Mouse (Mus musculus) cerebellum, adult 11-12 months (tissue): ENCODE data around the gene Tpd52l2.
A peak's percentile ranks its signal among the peaks of the same experiment; 100 is the strongest.

Experiments used
- DNase-seq: peaks from one replicate; pipeline ENCODE4 v3.0.0; 2022

Gene Tpd52l2

GRCm38 (mm10) chr2:181541761-181542380 is 44.9 kb downstream of the Tpd52l2 start:
- peak; percentile 34 for DNase-seq

GRCm38 (mm10) chr2:181546142-181546541 is 49.2 kb downstream of the Tpd52l2 start:
- DNase-seq, result no peak

GRCm38 (mm10) chr2:181548227-181548626 is 51.3 kb downstream of the Tpd52l2 start:
- DNase-seq, result no peak

- no peak for DNase-seq
These were observed 51.7 kb downstream of the Tpd52l2 start for GRCm38 (mm10) chr2:181548682-181549081.

- DNase-seq, result no peak
These were observed 53.3 kb downstream of the Tpd52l2 start for GRCm38 (mm10) chr2:181550233-181550632.

GRCm38 (mm10) chr2:181553772-181554171 is 56.8 kb downstream of the Tpd52l2 start:
- no peak for DNase-seq

GRCm38 (mm10) chr2:181567338-181567737 is 70.4 kb downstream of the Tpd52l2 start:
- no peak for DNase-seq
